Mouse (Mus musculus) embryonic fibroblast, embryonic 13.5 days (primary cell): Measurements from ENCODE around the gene Sh3rf1. TPM values are rescaled to one million over a fixed set of nuclear protein-coding genes. Genes with fewer than 3 reads are reported as not detected.

Experiments used
- H3K27ac ChIP-seq: 2 replicates; pipeline ENCODE4 v1.5.1; 2012; ENCODE audit warnings: low read length, control low read depth, inconsistent platforms; ENCODE audit not compliant: insufficient read depth
- H3K4me1 ChIP-seq: 2 replicates; pipeline ENCODE4 v1.6.1; 2011; ENCODE audit warnings: low read length; ENCODE audit not compliant: control insufficient read depth, insufficient read depth
- H3K4me3 ChIP-seq: 2 replicates; pipeline ENCODE4 v1.5.1; 2011; ENCODE audit warnings: mild to moderate bottlenecking, control low read depth, low read length; ENCODE audit not compliant: insufficient read depth
- CTCF ChIP-seq: IDR thresholded peaks from 2 replicates; pipeline ENCODE4 v1.5.1; 2011; ENCODE audit warnings: mild to moderate bottlenecking, control low read depth, low read length, moderate library complexity, borderline replicate concordance; ENCODE audit not compliant: insufficient read depth
- POLR2A ChIP-seq: IDR thresholded peaks from 2 replicates; pipeline ENCODE4 v1.6.1; 2011; ENCODE audit warnings: low read depth, mild to moderate bottlenecking, control low read depth, low read length, moderate library complexity
- polyA plus RNA-seq: library from polyadenylated mRNA; stranded (reverse); fragments of >200 nt; gene quantifications from 2 replicates; pipeline ENCODE4 v1.2.4, GENCODE M21; 2011; ENCODE audit warnings: low read depth; ENCODE audit not compliant: missing spikeins, insufficient read length

Sh3rf1 gene
- polyA plus RNA-seq, 1 experiment: 10.9 TPM

- H3K4me3 ChIP-seq: no peak overlapping the region
- peaks cover 29% of the 10 kb centered on the region for H3K4me1 ChIP-seq
- TF ChIP-seq POLR2A (no peak), CTCF (no peak)
- peak overlapping the region; percentile 15; the same call in 1 of the 2 replicates for H3K27ac ChIP-seq
Observed at GRCm38 (mm10) chr8:61282303-61283168, 58.9 kb downstream of the Sh3rf1 start.

GRCm38 (mm10) chr8:61283169-61284081 is 59.8 kb downstream of the Sh3rf1 start:
- Histone ChIP-seq H3K27ac (peak overlapping the region; percentile 15), H3K4me1 (peaks cover 32% of the 10 kb centered on the region), H3K4me3 (no peak overlapping the region)
- TF ChIP-seq POLR2A (no peak), CTCF (no peak)

- H3K27ac ChIP-seq: peak overlapping the region; percentile 14; the same call in 1 of the 2 replicates
Observed at GRCm38 (mm10) chr8:61285896-61286295, 62.2 kb downstream of the Sh3rf1 start.

GRCm38 (mm10) chr8:61286394-61286793 is 62.7 kb downstream of the Sh3rf1 start:
- Histone ChIP-seq H3K27ac (no peak overlapping the region), H3K4me1 (peaks cover 35% of the 10 kb centered on the region), H3K4me3 (no peak overlapping the region)
- TF ChIP-seq CTCF (no peak), POLR2A (no peak)

More at GRCm38 (mm10) chr8:61285896-61286295, 62.2 kb downstream of the Sh3rf1 start:
- H3K4me1 ChIP-seq: peaks cover 35% of the 10 kb centered on the region
- TF ChIP-seq CTCF (no peak), POLR2A (no peak)
- no peak overlapping the region for H3K4me3 ChIP-seq

GRCm38 (mm10) chr8:61286795-61287385 is 63.2 kb downstream of the Sh3rf1 start:
- TF ChIP-seq CTCF: no peak
- TF ChIP-seq POLR2A: no peak
- H3K4me1 ChIP-seq: peaks cover 35% of the 10 kb centered on the region
- H3K4me3 ChIP-seq: no peak overlapping the region
- H3K27ac ChIP-seq: no peak overlapping the region

GRCm38 (mm10) chr8:61288006-61288566 is 64.4 kb downstream of the Sh3rf1 start:
- Histone ChIP-seq H3K27ac (no peak overlapping the region), H3K4me1 (peaks cover 35% of the 10 kb centered on the region), H3K4me3 (no peak overlapping the region)
- no peak for TF ChIP-seq POLR2A
- TF ChIP-seq CTCF: no peak

GRCm38 (mm10) chr8:61288676-61289075 is 65.0 kb downstream of the Sh3rf1 start:
- TF ChIP-seq POLR2A (no peak), CTCF (no peak)
- Histone ChIP-seq H3K4me3 (no peak overlapping the region), H3K4me1 (peaks cover 30% of the 10 kb centered on the region), H3K27ac (peak overlapping the region; percentile 62; the same call in 1 of the 2 replicates)

GRCm38 (mm10) chr8:61295040-61295439 is 71.4 kb downstream of the Sh3rf1 start:
- TF ChIP-seq CTCF (no peak), POLR2A (no peak)
- no peak overlapping the region for H3K4me3 ChIP-seq
- no peak overlapping the region for H3K27ac ChIP-seq
- H3K4me1 ChIP-seq: no peaks in the 10 kb centered on the region

GRCm38 (mm10) chr8:61295441-61295840 is 71.8 kb downstream of the Sh3rf1 start:
- H3K27ac ChIP-seq: no peak overlapping the region
- no peaks in the 10 kb centered on the region for H3K4me1 ChIP-seq
- H3K4me3 ChIP-seq: no peak overlapping the region
- TF ChIP-seq CTCF: no peak
- TF ChIP-seq POLR2A: no peak
